Mouse (Mus musculus) kidney, adult 2 months (tissue): ENCODE data around the gene Ptgs2. TPM values are rescaled to one million over a fixed set of nuclear protein-coding genes. Genes with fewer than 3 reads are reported as not detected.

ENCODE experiments used
- DNase-seq: peaks from one replicate; pipeline ENCODE4 v3.0.0; 2021
- H3K27ac ChIP-seq: fragments of 200-500 bp; 2 replicates; pipeline ENCODE4 v1.5.1; 2012; ENCODE audit warnings: low read depth, low read length, control low read depth, inconsistent platforms; ENCODE audit not compliant: insufficient read depth
- H3K27me3 ChIP-seq: fragments of 200-500 bp; replicated peaks from 2 replicates; pipeline ENCODE4 v1.6.1; 2012; ENCODE audit warnings: mild to moderate bottlenecking, moderate library complexity, low read length, inconsistent platforms; ENCODE audit not compliant: control insufficient read depth, insufficient read depth
- H3K36me3 ChIP-seq: fragments of 200-500 bp; 2 replicates; pipeline ENCODE4 v1.6.1; 2012; ENCODE audit warnings: mild to moderate bottlenecking, moderate library complexity, low read length, inconsistent platforms; ENCODE audit not compliant: control insufficient read depth, insufficient read depth
- H3K4me1 ChIP-seq: fragments of 200-500 bp; 2 replicates; pipeline ENCODE4 v1.6.1; 2011; ENCODE audit warnings: low read length; ENCODE audit not compliant: control insufficient read depth, insufficient read depth
- H3K4me3 ChIP-seq: fragments of 200-500 bp; 2 replicates; pipeline ENCODE4 v1.5.1; 2011; ENCODE audit warnings: mild to moderate bottlenecking, low read depth, low read length, control low read depth; ENCODE audit not compliant: insufficient read depth
- CTCF ChIP-seq: fragments of 200-500 bp; conservative IDR thresholded peaks from 2 replicates; pipeline ENCODE4 v1.5.1; 2011; ENCODE audit warnings: low read depth, mild to moderate bottlenecking, control low read depth, low read length, moderate library complexity, mixed read lengths; ENCODE audit not compliant: insufficient read depth, insufficient read length
- POLR2A ChIP-seq: fragments of 200-500 bp; IDR thresholded peaks from one replicate; pipeline ENCODE4 v1.6.1; 2011; ENCODE audit warnings: low read depth, low read length, control low read depth
- WGBS: fragments of 180-500 bp; shearing (Covaris S2); methylation state at CpG from one replicate; pipeline ENCODE4 v1.1.7; 2018; 5-methylcytosine and 5-hydroxymethylcytosine counted together
- polyA plus RNA-seq: library from polyadenylated mRNA; depleted of rRNA; stranded (reverse); fragments of >200 nt; gene quantifications from 2 replicates; pipeline ENCODE4 v1.2.3, GENCODE M21; 2012; rRNA removed

Ptgs2 gene
- polyA plus RNA-seq, 1 experiment = 0.33 TPM

GRCm38 (mm10) chr1:150145049-150145448 lies 45.2 kb downstream of the Ptgs2 start:
- Histone ChIP-seq H3K27ac (no peak overlapping the region), H3K36me3 (no peaks in the 10 kb centered on the region), H3K4me1 (no peaks in the 10 kb centered on the region), H3K27me3 (no peaks in the 10 kb centered on the region), H3K4me3 (no peak overlapping the region)
- no peak for TF ChIP-seq POLR2A
- no peak for TF ChIP-seq CTCF
- no peak for DNase-seq
- WGBS = 83% methylated on average over 8 of the region's 8 CpGs

- no peaks in the 10 kb centered on the region for H3K27me3 ChIP-seq
- no peak for DNase-seq
- 76% methylated on average over 4 of the region's 4 CpGs for WGBS
- TF ChIP-seq CTCF (no peak), POLR2A (no peak)
- H3K36me3 ChIP-seq = no peaks in the 10 kb centered on the region
- H3K27ac ChIP-seq = no peak overlapping the region
- H3K4me1 ChIP-seq = no peaks in the 10 kb centered on the region
- no peak overlapping the region for H3K4me3 ChIP-seq
These were observed 47.4 kb downstream of the Ptgs2 start for GRCm38 (mm10) chr1:150147272-150147671.

- Histone ChIP-seq H3K27me3 (no peaks in the 10 kb centered on the region), H3K36me3 (no peaks in the 10 kb centered on the region), H3K27ac (no peak overlapping the region), H3K4me1 (no peaks in the 10 kb centered on the region), H3K4me3 (no peak overlapping the region)
- DNase-seq = no peak
- no peak for TF ChIP-seq POLR2A
- no peak for TF ChIP-seq CTCF
- 75% methylated on average over 3 of the region's 3 CpGs for WGBS
These were observed 51.6 kb downstream of the Ptgs2 start for GRCm38 (mm10) chr1:150151411-150151810.

Other genes with a start within 250 kb of the Ptgs2 start
- gene Pla2g4a, start 138.7 kb upstream of the Ptgs2 start, polyA plus RNA-seq = 2.1 and 3.4 TPM in 2 replicates
- gene Pdc, start 219.4 kb downstream of the Ptgs2 start, polyA plus RNA-seq = not detected in 2 replicates